Mouse (Mus musculus): ENCODE measurements around the gene Asb4. TPM values are rescaled to one million over a fixed set of nuclear protein-coding genes. Genes with fewer than 3 reads are reported as not detected.
A peak's percentile ranks its signal among the peaks of the same experiment; 100 is the strongest.

Asb4 gene
- polyA plus RNA-seq, 1 experiment = 0.04 TPM

DNA sequence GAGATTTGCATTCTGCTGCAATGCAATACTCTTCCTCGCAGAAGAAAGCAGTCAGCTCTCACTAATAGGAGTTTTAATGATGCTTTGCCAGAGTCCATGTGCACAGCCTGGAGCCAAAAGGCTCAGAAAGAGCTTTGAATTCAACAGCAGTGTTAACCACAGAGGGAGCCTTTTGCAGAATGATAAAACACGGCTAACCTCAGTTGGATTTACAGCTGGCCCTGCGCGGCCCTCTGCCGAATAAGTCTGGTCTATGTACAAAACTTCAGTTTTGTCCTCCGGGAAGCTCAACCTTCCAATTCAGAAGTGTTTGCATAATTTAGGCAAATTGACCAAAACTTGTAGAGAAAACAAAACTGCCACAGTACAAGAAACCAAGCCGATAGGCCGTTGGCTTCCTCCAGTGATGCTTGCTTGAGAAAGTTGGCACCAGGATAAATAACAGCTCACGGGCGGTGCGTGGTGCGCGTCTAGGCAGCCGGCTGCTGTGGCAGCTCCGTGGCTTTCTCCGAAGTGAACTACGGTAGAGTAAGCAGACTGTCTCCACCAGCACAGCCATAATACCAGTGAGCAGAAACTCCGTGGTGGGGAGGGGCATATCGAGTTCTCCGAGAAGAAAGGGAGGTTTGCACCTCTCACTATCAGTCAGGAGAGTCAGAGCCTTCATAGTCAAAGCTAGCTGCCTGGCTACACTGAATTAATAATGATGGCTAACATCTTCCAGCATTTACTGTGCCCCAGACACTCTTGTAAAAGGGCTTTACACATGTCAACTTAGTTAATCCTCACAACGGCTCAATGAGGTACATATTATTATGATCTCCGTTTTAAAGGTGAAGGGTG, 3.2 kb upstream of the Asb4 start:
- no peaks in the 10 kb centered on the region for H3K36me3 ChIP-seq (ENCODE audit: control insufficient read depth, insufficient read depth)
- no peaks in the 10 kb centered on the region for H3K79me3 ChIP-seq (ENCODE audit: low read depth)
- peaks cover 8% of the 10 kb centered on the region for H3K27me3 ChIP-seq (ENCODE audit: control insufficient read depth, insufficient read depth, insufficient read length)
- no peak overlapping the region for H3ac ChIP-seq (ENCODE audit: control insufficient read depth, insufficient read length, low read depth)
- TF ChIP-seq CEBPB (IDR thresholded peaks at IDR 0.05; ENCODE audit: low read depth) = no peak
- no peak for TF ChIP-seq CTCF (IDR thresholded peaks at IDR 0.05; ENCODE audit: control insufficient read depth, insufficient read depth, insufficient read length)
- H3K4me3 ChIP-seq (ENCODE audit: insufficient read depth, poor library complexity, severe bottlenecking) = no peak overlapping the region
- H3K79me2 ChIP-seq (ENCODE audit: control insufficient read depth, insufficient read depth) = no peaks in the 10 kb centered on the region

DNA sequence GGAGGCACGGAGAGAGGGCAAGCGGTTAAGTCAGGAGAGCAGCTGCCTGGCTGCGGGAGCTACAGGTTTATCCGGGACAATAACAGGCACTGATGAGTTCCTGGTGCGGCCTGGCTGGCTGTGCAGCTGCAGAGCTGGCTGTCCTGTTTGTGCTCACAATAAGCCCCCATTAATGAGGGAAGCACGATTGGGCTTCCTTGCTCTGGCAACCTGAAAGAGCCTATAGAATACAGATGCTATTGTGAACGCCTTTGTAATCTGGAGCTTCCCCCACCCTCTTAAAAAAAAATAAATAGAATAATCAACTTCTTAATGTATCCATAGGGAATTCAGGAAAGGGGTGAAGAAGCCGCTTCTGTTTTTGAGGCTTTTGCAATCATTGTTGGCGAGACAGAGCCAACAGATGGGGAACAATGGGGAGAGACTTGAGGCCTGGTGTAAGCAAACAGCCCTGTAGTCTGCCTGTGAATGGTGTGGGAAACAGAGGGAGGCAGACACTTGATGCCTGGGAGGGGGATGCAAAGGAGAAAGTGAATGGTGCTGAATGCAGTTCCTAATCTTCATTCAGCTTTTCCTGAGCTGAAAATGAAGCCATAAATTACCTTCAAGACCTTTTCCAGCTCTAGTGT, 2.4 kb upstream of the Asb4 start:
- Histone ChIP-seq H3K4me3 (ENCODE audit: insufficient read depth, poor library complexity, severe bottlenecking) (no peak overlapping the region), H3K27me3 (ENCODE audit: control insufficient read depth, insufficient read depth, insufficient read length) (peaks cover 3% of the 10 kb centered on the region), H3K36me3 (ENCODE audit: control insufficient read depth, insufficient read depth) (no peaks in the 10 kb centered on the region), H3K79me2 (ENCODE audit: control insufficient read depth, insufficient read depth) (no peaks in the 10 kb centered on the region), H3K79me3 (ENCODE audit: low read depth) (no peaks in the 10 kb centered on the region), H3ac (ENCODE audit: control insufficient read depth, insufficient read length, low read depth) (no peak overlapping the region)
- no peak for TF ChIP-seq MYOD1 (IDR thresholded peaks at IDR 0.05; ENCODE audit: control insufficient read depth, insufficient read length, low read depth)
- TF ChIP-seq FOSL1 (IDR thresholded peaks at IDR 0.05; ENCODE audit: insufficient read depth, low read length, poor library complexity, severe bottlenecking) = no peak
- no peak for TF ChIP-seq USF1 (IDR thresholded peaks at IDR 0.05; ENCODE audit: low read depth)
- no peak for TF ChIP-seq CEBPB (IDR thresholded peaks at IDR 0.05; ENCODE audit: low read depth)
- no peak for TF ChIP-seq MYOG (IDR thresholded peaks at IDR 0.05; ENCODE audit: control insufficient read depth, extremely low read depth, insufficient read length)
- TF ChIP-seq CTCF (IDR thresholded peaks at IDR 0.05; ENCODE audit: control insufficient read depth, insufficient read depth, insufficient read length) = no peak
- TF ChIP-seq MAX (IDR thresholded peaks at IDR 0.05) = no peak

DNA sequence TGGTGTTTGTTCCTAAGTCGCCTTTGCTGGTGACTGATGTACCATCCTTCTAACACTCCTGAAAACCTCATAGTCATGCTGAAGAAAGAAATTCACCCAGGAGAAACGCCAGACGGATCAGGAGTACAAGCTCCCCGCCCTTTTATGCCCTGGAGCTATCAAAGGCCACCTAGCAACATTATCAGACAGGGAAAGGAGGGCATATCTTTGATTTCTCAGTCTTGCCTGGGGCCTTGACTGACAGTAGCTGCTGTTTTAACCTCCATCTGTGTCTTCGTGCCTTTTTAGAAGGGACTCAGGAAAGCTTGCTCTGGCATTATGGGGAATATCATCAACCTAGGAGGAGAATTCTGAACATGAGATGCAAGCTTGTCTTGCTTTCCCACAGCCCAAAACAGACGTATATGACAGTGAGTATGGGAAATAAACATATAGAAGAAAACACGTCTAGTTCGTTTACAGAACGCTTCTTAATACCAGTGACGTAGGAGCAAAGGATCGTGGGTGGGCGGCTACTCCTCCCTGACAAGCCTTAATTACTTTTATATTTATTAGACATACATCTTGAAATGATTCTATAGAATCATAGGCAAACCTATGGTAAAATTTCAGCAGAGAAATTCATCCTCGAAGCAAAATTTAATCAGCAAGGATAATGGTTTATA, 1.1 kb upstream of the Asb4 start:
- Histone ChIP-seq H3K36me3 (ENCODE audit: control insufficient read depth, insufficient read depth) (no peaks in the 10 kb centered on the region), H3K27me3 (ENCODE audit: control insufficient read depth, insufficient read depth, insufficient read length) (peaks cover 3% of the 10 kb centered on the region), H3K4me3 (ENCODE audit: insufficient read depth, poor library complexity, severe bottlenecking) (no peak overlapping the region), H3K79me3 (ENCODE audit: low read depth) (no peaks in the 10 kb centered on the region), H3ac (ENCODE audit: control insufficient read depth, insufficient read length, low read depth) (no peak overlapping the region), H3K79me2 (ENCODE audit: control insufficient read depth, insufficient read depth) (no peaks in the 10 kb centered on the region)
- TF ChIP-seq MYOG (IDR thresholded peaks at IDR 0.05; ENCODE audit: control insufficient read depth, extremely low read depth, insufficient read length) = no peak
- no peak for TF ChIP-seq MYOD1 (IDR thresholded peaks at IDR 0.05; ENCODE audit: control insufficient read depth, insufficient read length, low read depth)
- TF ChIP-seq CEBPB (IDR thresholded peaks at IDR 0.05; ENCODE audit: low read depth) = no peak
- no peak for TF ChIP-seq FOSL1 (IDR thresholded peaks at IDR 0.05; ENCODE audit: insufficient read depth, low read length, poor library complexity, severe bottlenecking)
- TF ChIP-seq MAX (IDR thresholded peaks at IDR 0.05) = no peak
- TF ChIP-seq USF1 (IDR thresholded peaks at IDR 0.05; ENCODE audit: low read depth) = no peak
- no peak for TF ChIP-seq CTCF (IDR thresholded peaks at IDR 0.05; ENCODE audit: control insufficient read depth, insufficient read depth, insufficient read length)

DNA sequence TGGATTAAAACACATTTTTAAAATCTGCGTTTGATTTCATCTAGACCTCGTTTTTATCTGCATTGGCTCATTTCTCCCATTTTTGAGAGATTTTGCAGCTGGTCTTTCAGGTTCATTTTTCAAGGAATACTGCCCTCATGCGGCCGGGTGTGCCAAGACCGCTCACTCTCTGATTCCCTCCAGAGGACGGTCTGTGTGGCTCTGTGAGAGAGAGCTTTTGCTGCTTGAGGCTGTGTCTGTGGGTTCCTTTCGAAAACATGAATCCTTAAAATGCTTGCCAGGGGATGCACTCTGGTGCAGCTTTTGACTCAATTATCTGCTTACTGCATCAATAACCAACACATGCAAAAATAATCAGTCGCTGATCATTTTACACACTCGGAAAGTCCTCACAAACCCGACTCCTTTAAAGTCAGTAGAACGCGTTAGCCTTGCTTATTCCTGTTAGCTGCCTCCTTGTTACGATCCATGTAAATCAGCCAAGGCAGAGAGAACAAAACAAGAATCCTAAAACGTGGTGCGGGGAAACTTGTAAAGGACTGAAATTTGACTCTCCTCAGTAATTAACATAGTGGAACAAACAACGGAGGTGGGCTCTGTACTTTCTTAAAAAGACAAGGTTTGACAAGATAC, 487 bp upstream of the Asb4 start:
- Histone ChIP-seq H3K79me2 (ENCODE audit: control insufficient read depth, insufficient read depth) (no peaks in the 10 kb centered on the region), H3K36me3 (ENCODE audit: control insufficient read depth, insufficient read depth) (no peaks in the 10 kb centered on the region), H3K79me3 (ENCODE audit: low read depth) (no peaks in the 10 kb centered on the region), H3K27me3 (ENCODE audit: control insufficient read depth, insufficient read depth, insufficient read length) (peaks cover 3% of the 10 kb centered on the region), H3K4me3 (ENCODE audit: insufficient read depth, poor library complexity, severe bottlenecking) (no peak overlapping the region), H3ac (ENCODE audit: control insufficient read depth, insufficient read length, low read depth) (no peak overlapping the region)
- no peak for TF ChIP-seq FOSL1 (IDR thresholded peaks at IDR 0.05; ENCODE audit: insufficient read depth, low read length, poor library complexity, severe bottlenecking)
- peak; percentile 39 for TF ChIP-seq CTCF (IDR thresholded peaks at IDR 0.05; ENCODE audit: control insufficient read depth, insufficient read depth, insufficient read length)

DNA sequence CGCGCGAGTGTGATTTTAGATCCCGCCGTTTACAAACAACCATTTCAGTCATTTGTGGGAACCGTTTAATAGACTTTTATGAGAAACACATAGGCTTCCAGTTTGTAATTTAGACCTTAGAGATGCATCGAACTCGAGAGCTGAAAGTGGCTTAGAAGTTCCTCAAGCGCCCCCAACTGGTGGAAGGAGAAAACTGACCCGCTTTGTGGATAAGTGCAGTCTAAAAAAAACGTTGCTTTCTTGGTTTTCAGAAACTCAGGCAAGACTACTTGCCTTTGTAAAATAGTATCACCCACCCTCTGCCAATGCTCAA, 948 bp downstream of the Asb4 start:
- Histone ChIP-seq H3ac (ENCODE audit: control insufficient read depth, insufficient read length, low read depth) (no peak overlapping the region), H3K79me2 (ENCODE audit: control insufficient read depth, insufficient read depth) (no peaks in the 10 kb centered on the region), H3K4me3 (ENCODE audit: insufficient read depth, poor library complexity, severe bottlenecking) (no peak overlapping the region), H3K79me3 (ENCODE audit: low read depth) (no peaks in the 10 kb centered on the region), H3K27me3 (ENCODE audit: control insufficient read depth, insufficient read depth, insufficient read length) (peaks cover 6% of the 10 kb centered on the region), H3K36me3 (ENCODE audit: control insufficient read depth, insufficient read depth) (no peaks in the 10 kb centered on the region)
- no peak for TF ChIP-seq CTCF (IDR thresholded peaks at IDR 0.05; ENCODE audit: control insufficient read depth, insufficient read depth, insufficient read length)
- TF ChIP-seq MYOD1 (IDR thresholded peaks at IDR 0.05; ENCODE audit: control insufficient read depth, insufficient read length, low read depth) = no peak
- TF ChIP-seq MAX (IDR thresholded peaks at IDR 0.05) = no peak
- no peak for TF ChIP-seq FOSL1 (IDR thresholded peaks at IDR 0.05; ENCODE audit: insufficient read depth, low read length, poor library complexity, severe bottlenecking)
- TF ChIP-seq USF1 (IDR thresholded peaks at IDR 0.05; ENCODE audit: low read depth) = no peak
- no peak for TF ChIP-seq MYOG (IDR thresholded peaks at IDR 0.05; ENCODE audit: control insufficient read depth, extremely low read depth, insufficient read length)
